Mouse (Mus musculus): ENCODE results near the gene E2f8.
A peak's percentile ranks its signal among the peaks of the same experiment; 100 is the strongest.

GRCm38 (mm10) chr7:48887973-48888372 lies 6.6 kb upstream of the E2f8 start:
- TF ChIP-seq POLR2A (IDR thresholded peaks at IDR 0.05; ENCODE audit: insufficient read length, low read depth) (no peak), E2F4 (IDR thresholded peaks at IDR 0.05; ENCODE audit: insufficient read depth) (no peak), MAX (IDR thresholded peaks at IDR 0.05; ENCODE audit: low read depth) (no peak), USF1 (IDR thresholded peaks at IDR 0.05; ENCODE audit: low read depth) (no peak), TCF12 (IDR thresholded peaks at IDR 0.05; ENCODE audit: insufficient read depth, poor library complexity, severe bottlenecking) (peak; percentile 28), REST (IDR thresholded peaks at IDR 0.05; ENCODE audit: insufficient read depth, insufficient read length) (no peak), CEBPB (IDR thresholded peaks at IDR 0.05; ENCODE audit: insufficient read depth, poor library complexity, severe bottlenecking) (no peak), POLR2AphosphoS2 (IDR thresholded peaks at IDR 0.05; ENCODE audit: insufficient read length, low read depth) (no peak), MYOG (IDR thresholded peaks at IDR 0.05; ENCODE audit: control insufficient read depth in 1 of 3, insufficient read depth in 1 of 3, insufficient read length in 2 of 3, low read depth in 2 of 3) (peak in 1 of 3 experiments; percentile 77), SRF (IDR thresholded peaks at IDR 0.05; ENCODE audit: control insufficient read depth, insufficient read length, low read depth) (no peak), TCF3 (IDR thresholded peaks at IDR 0.05; ENCODE audit: insufficient read length, low read depth) (no peak)
